Comparison of ENCODE assay signal across 9 mouse cellular contexts in the genomic region with DNA sequence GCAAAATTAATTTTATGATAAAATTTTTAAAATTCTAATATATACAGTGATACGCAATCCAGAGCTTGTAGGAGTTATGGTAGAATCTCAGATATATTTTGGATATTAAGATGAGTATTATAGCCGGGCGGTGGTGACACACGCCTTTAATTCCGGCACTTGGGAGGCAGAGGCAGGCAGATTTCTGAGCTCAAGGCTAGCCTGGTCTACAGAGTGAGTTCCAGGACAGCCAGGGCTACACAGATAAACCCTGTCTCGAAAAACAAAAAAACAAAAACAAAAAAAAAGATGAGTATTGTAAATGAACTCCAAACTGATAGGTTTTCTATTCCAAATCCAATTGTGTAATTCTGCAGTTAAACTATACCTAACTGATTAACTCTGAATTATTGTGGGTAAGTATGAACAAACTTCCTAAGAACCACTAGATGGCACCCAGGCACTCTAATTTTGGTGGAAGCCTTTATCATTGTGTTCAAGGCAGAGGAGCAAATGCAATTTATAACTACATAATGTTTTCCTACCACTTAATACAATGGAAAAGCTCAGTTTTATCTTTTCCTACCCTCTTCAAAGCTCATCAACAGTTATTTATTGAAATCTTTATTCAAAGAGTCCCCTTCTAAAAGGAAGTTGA.
DNase-seq lines count a peak whose midpoint lies in the region; ATAC-seq and TF ChIP-seq lines count a peak whose summit lies in the region.
"Had no signal": no experiment of that assay in that cellular context is flagged by ENCODE, and none has a peak within 500 bp of the region (broad histone marks: within the 10 kb centered on the region; RNA-seq: fewer than 3 reads in every experiment).

No protein-coding gene starts in this region.

- in situ Hi-C loops in ES-E14 (cut with MboI; ENCODE audit: low sequenced_read_pairs in 2 of 2, unreplicated experiment in 2 of 2), result no loop called here

- H3K9me3 ChIP-seq in hindbrain, embryonic 11.5 days (ENCODE audit: control insufficient read depth, low read length), result no peaks in the 10 kb centered on the region
- no peaks in the 10 kb centered on the region for H3K9me3 ChIP-seq in hindbrain, embryonic 10.5 days
- no peaks in the 10 kb centered on the region for H3K9me3 ChIP-seq in ES-E14 (ENCODE audit: control insufficient read depth, insufficient read depth, low read depth, low read length)
- H3K9me3 ChIP-seq: limb, embryonic 12.5 days had no signal

- H3K36me3 ChIP-seq in hindbrain, embryonic 11.5 days (ENCODE audit: control insufficient read depth, insufficient read depth, low read length), result no peaks in the 10 kb centered on the region
- H3K36me3 ChIP-seq in hindbrain, embryonic 10.5 days, result no peaks in the 10 kb centered on the region
- H3K36me3 ChIP-seq in ES-E14 (ENCODE audit: control insufficient read depth, insufficient read depth, low read length, poor library complexity, severe bottlenecking), result no peaks in the 10 kb centered on the region
- H3K36me3 ChIP-seq: limb, embryonic 12.5 days had no signal

- WGBS in hindbrain, embryonic 11.5 days, result 92% methylated on average over 6 of the region's 6 CpGs
- WGBS in hindbrain, embryonic 10.5 days, result 90% methylated on average over 6 of the region's 6 CpGs

- ATAC-seq in hindbrain, embryonic 11.5 days (ENCODE audit: low FRiP score), result peak; percentile 56; the same call in 1 of the 2 replicates
- ATAC-seq in megakaryocyte progenitor cell, adult 5-6 weeks (replicated peaks; ENCODE audit: poor library complexity), result 0 out of 2 replicates have a peak, but pooled peaks have one; percentile 34

- no peak overlapping the region for H3K27ac ChIP-seq in hindbrain, embryonic 11.5 days (ENCODE audit: low read depth, low read length)
- no peak overlapping the region for H3K27ac ChIP-seq in hindbrain, embryonic 10.5 days
- no peak overlapping the region for H3K27ac ChIP-seq in ES-E14 (ENCODE audit: insufficient read depth, low read depth, low read length, poor library complexity, severe bottlenecking)
- H3K27ac ChIP-seq: limb, embryonic 12.5 days had no signal

- no peaks in the 10 kb centered on the region for H3K4me1 ChIP-seq in hindbrain, embryonic 11.5 days (replicated peaks; ENCODE audit: control insufficient read depth, insufficient read depth, low read length)
- no peaks in the 10 kb centered on the region for H3K4me1 ChIP-seq in hindbrain, embryonic 10.5 days (replicated peaks)
- no peaks in the 10 kb centered on the region for H3K4me1 ChIP-seq in ES-E14 (ENCODE audit: control insufficient read depth in 2 of 2, insufficient read depth in 2 of 2, low read length in 2 of 2, poor library complexity in 1 of 2)
- H3K4me1 ChIP-seq: limb, embryonic 12.5 days had no signal

- H3K4me3 ChIP-seq in hindbrain, embryonic 11.5 days (ENCODE audit: low read depth, low read length), result no peak overlapping the region
- H3K4me3 ChIP-seq in hindbrain, embryonic 10.5 days, result no peak overlapping the region
- no peak overlapping the region for H3K4me3 ChIP-seq in ES-E14 (ENCODE audit: insufficient read depth in 1 of 2, low read depth in 1 of 2, low read length in 2 of 2, poor library complexity in 1 of 2, severe bottlenecking in 1 of 2)
- H3K4me3 ChIP-seq: limb, embryonic 12.5 days had no signal

- no peak overlapping the region for H3K4me2 ChIP-seq in hindbrain, embryonic 11.5 days (replicated peaks; ENCODE audit: low read depth, low read length)
- H3K4me2 ChIP-seq: limb, embryonic 12.5 days had no signal

- DNase-seq in hindbrain, embryonic 11.5 days (ENCODE audit: low spot score), result peak; percentile 19
- DNase-seq in hindbrain, embryonic 10.5 days (ENCODE audit: low spot score), result no peak
- DNase-seq in ES-E14 (ENCODE audit: low read depth, low spot score), result peak; percentile 25
- peak; percentile 52 for DNase-seq in embryo, embryonic 10.5 days (ENCODE audit: low spot score)
- no peak for DNase-seq in layer of hippocampus, adult 8-10 months (ENCODE audit: low spot score in 2 of 2)
- no peak for DNase-seq in urinary bladder, adult 2 months (ENCODE audit: low spot score)
- DNase-seq in left cerebral cortex, adult 18-20 months (ENCODE audit: low spot score in 2 of 2), result no peak

- no peak overlapping the region for H3K9ac ChIP-seq in hindbrain, embryonic 11.5 days (ENCODE audit: low read depth, low read length)
- H3K9ac ChIP-seq in ES-E14 (ENCODE audit: insufficient read depth, low read depth, low read length, poor library complexity, severe bottlenecking), result no peak overlapping the region
- H3K9ac ChIP-seq: limb, embryonic 12.5 days had no signal

- no peaks in the 10 kb centered on the region for H3K27me3 ChIP-seq in hindbrain, embryonic 11.5 days (ENCODE audit: control insufficient read depth, insufficient read depth, low read length)
- H3K27me3 ChIP-seq in hindbrain, embryonic 10.5 days (ENCODE audit: insufficient read depth, poor library complexity, severe bottlenecking), result no peaks in the 10 kb centered on the region
- H3K27me3 ChIP-seq: limb, embryonic 12.5 days had no signal

TF ChIP-seq in ES-E14, 5 proteins besides CTCF, POLR2A, EP300 and RAD21:
- TF ChIP-seq ZC3H11A (IDR thresholded peaks at IDR 0.05; ENCODE audit: borderline replicate concordance, low read depth, low read length) (peak; percentile 78; the same call in 1 of the 2 replicates), ZNF384 (IDR thresholded peaks at IDR 0.05; ENCODE audit: low read depth, low read length) (no peak)

Comparison
In these comparisons a context has a peak if more than half of its experiments do, and no peak if none do; other contexts are left out.
1. DNase-seq: peak in hindbrain, embryonic 11.5 days (single experiment), ES-E14 (single experiment) and embryo, embryonic 10.5 days (single experiment); none in hindbrain, embryonic 10.5 days (single experiment), layer of hippocampus, adult 8-10 months (0 of 2), urinary bladder, adult 2 months (single experiment) and left cerebral cortex, adult 18-20 months (0 of 2).